Mouse (Mus musculus): ENCODE results near the gene Tsn. TPM values are rescaled to one million over a fixed set of nuclear protein-coding genes. Genes with fewer than 3 reads are reported as not detected.

Gene Tsn
- total RNA-seq, 1 experiment: 240 TPM

GRCm38 (mm10) chr1:118294826-118295225, 16.7 kb downstream of the Tsn start:
- H3K9me3 ChIP-seq (ENCODE audit: control insufficient read depth, insufficient read depth, low read depth, low read length): no peaks in the 10 kb centered on the region
- in situ Hi-C loops (cut with MboI; ENCODE audit: low sequenced_read_pairs in 2 of 2, unreplicated experiment in 2 of 2): no loop called here
- DNase-seq (ENCODE audit: low read depth, low spot score): no peak
- peaks cover 7% of the 10 kb centered on the region for H3K36me3 ChIP-seq (ENCODE audit: control insufficient read depth, insufficient read depth, low read length, poor library complexity, severe bottlenecking)
- H3K9ac ChIP-seq (ENCODE audit: insufficient read depth, low read depth, low read length, poor library complexity, severe bottlenecking): no peak overlapping the region
- no peaks in the 10 kb centered on the region for H3K4me1 ChIP-seq (ENCODE audit: control insufficient read depth in 2 of 2, insufficient read depth in 2 of 2, low read length in 2 of 2, poor library complexity in 1 of 2)
- TF ChIP-seq CHD2 (IDR thresholded peaks at IDR 0.05; ENCODE audit: low read depth, low read length) (no peak), ZC3H11A (IDR thresholded peaks at IDR 0.05; ENCODE audit: borderline replicate concordance, low read depth, low read length) (no peak), HCFC1 (IDR thresholded peaks at IDR 0.05; ENCODE audit: borderline replicate concordance, insufficient read depth, low read length) (no peak), MAFK (IDR thresholded peaks at IDR 0.05; ENCODE audit: insufficient read depth, low read depth, low read length) (no peak), ZNF384 (IDR thresholded peaks at IDR 0.05; ENCODE audit: low read depth, low read length) (no peak)
- H3K27ac ChIP-seq (ENCODE audit: insufficient read depth, low read depth, low read length, poor library complexity, severe bottlenecking): no peak overlapping the region
- no peak overlapping the region for H3K4me3 ChIP-seq (ENCODE audit: insufficient read depth in 1 of 2, low read depth in 1 of 2, low read length in 2 of 2, poor library complexity in 1 of 2, severe bottlenecking in 1 of 2)

- DNase-seq (ENCODE audit: low read depth, low spot score): no peak
- Histone ChIP-seq H3K9ac (ENCODE audit: insufficient read depth, low read depth, low read length, poor library complexity, severe bottlenecking) (no peak overlapping the region), H3K9me3 (ENCODE audit: control insufficient read depth, insufficient read depth, low read depth, low read length) (no peaks in the 10 kb centered on the region), H3K27ac (ENCODE audit: insufficient read depth, low read depth, low read length, poor library complexity, severe bottlenecking) (no peak overlapping the region), H3K4me3 (ENCODE audit: insufficient read depth in 1 of 2, low read depth in 1 of 2, low read length in 2 of 2, poor library complexity in 1 of 2, severe bottlenecking in 1 of 2) (no peak overlapping the region), H3K4me1 (ENCODE audit: control insufficient read depth in 2 of 2, insufficient read depth in 2 of 2, low read length in 2 of 2, poor library complexity in 1 of 2) (no peaks in the 10 kb centered on the region), H3K36me3 (ENCODE audit: control insufficient read depth, insufficient read depth, low read length, poor library complexity, severe bottlenecking) (peaks cover 6% of the 10 kb centered on the region)
- no peak for TF ChIP-seq ZNF384 (IDR thresholded peaks at IDR 0.05; ENCODE audit: low read depth, low read length)
- TF ChIP-seq ZC3H11A (IDR thresholded peaks at IDR 0.05; ENCODE audit: borderline replicate concordance, low read depth, low read length): no peak
- TF ChIP-seq MAFK (IDR thresholded peaks at IDR 0.05; ENCODE audit: insufficient read depth, low read depth, low read length): no peak
- TF ChIP-seq CHD2 (IDR thresholded peaks at IDR 0.05; ENCODE audit: low read depth, low read length): no peak
- TF ChIP-seq HCFC1 (IDR thresholded peaks at IDR 0.05; ENCODE audit: borderline replicate concordance, insufficient read depth, low read length): no peak
- in situ Hi-C loops (cut with MboI; ENCODE audit: low sequenced_read_pairs in 2 of 2, unreplicated experiment in 2 of 2): no loop called here
Measured at GRCm38 (mm10) chr1:118294192-118294591, 17.3 kb downstream of the Tsn start.

GRCm38 (mm10) chr1:118292291-118292690, 19.2 kb downstream of the Tsn start:
- in situ Hi-C loops (cut with MboI; ENCODE audit: low sequenced_read_pairs in 2 of 2, unreplicated experiment in 2 of 2): no loop called here
- Histone ChIP-seq H3K9me3 (ENCODE audit: control insufficient read depth, insufficient read depth, low read depth, low read length) (no peaks in the 10 kb centered on the region), H3K4me1 (ENCODE audit: control insufficient read depth in 2 of 2, insufficient read depth in 2 of 2, low read length in 2 of 2, poor library complexity in 1 of 2) (no peaks in the 10 kb centered on the region), H3K36me3 (ENCODE audit: control insufficient read depth, insufficient read depth, low read length, poor library complexity, severe bottlenecking) (no peaks in the 10 kb centered on the region), H3K27ac (ENCODE audit: insufficient read depth, low read depth, low read length, poor library complexity, severe bottlenecking) (no peak overlapping the region), H3K4me3 (ENCODE audit: insufficient read depth in 1 of 2, low read depth in 1 of 2, low read length in 2 of 2, poor library complexity in 1 of 2, severe bottlenecking in 1 of 2) (no peak overlapping the region), H3K9ac (ENCODE audit: insufficient read depth, low read depth, low read length, poor library complexity, severe bottlenecking) (no peak overlapping the region)
- no peak for TF ChIP-seq CHD2 (IDR thresholded peaks at IDR 0.05; ENCODE audit: low read depth, low read length)
- no peak for DNase-seq (ENCODE audit: low read depth, low spot score)

- TF ChIP-seq HCFC1 (IDR thresholded peaks at IDR 0.05; ENCODE audit: borderline replicate concordance, insufficient read depth, low read length) (no peak), ZC3H11A (IDR thresholded peaks at IDR 0.05; ENCODE audit: borderline replicate concordance, low read depth, low read length) (peak; percentile 61; the same call in 1 of the 2 replicates)
- peak; percentile 61 for DNase-seq (ENCODE audit: low read depth, low spot score)
- Histone ChIP-seq H3K9ac (ENCODE audit: insufficient read depth, low read depth, low read length, poor library complexity, severe bottlenecking) (no peak overlapping the region), H3K4me3 (ENCODE audit: insufficient read depth in 1 of 2, low read depth in 1 of 2, low read length in 2 of 2, poor library complexity in 1 of 2, severe bottlenecking in 1 of 2) (no peak overlapping the region), H3K27ac (ENCODE audit: insufficient read depth, low read depth, low read length, poor library complexity, severe bottlenecking) (no peak overlapping the region), H3K9me3 (ENCODE audit: control insufficient read depth, insufficient read depth, low read depth, low read length) (no peaks in the 10 kb centered on the region), H3K36me3 (ENCODE audit: control insufficient read depth, insufficient read depth, low read length, poor library complexity, severe bottlenecking) (no peaks in the 10 kb centered on the region), H3K4me1 (ENCODE audit: control insufficient read depth in 2 of 2, insufficient read depth in 2 of 2, low read length in 2 of 2, poor library complexity in 1 of 2) (no peaks in the 10 kb centered on the region)
- in situ Hi-C loops (cut with MboI; ENCODE audit: low sequenced_read_pairs in 2 of 2, unreplicated experiment in 2 of 2): no loop called here
Measured at GRCm38 (mm10) chr1:118275139-118275538, 36.4 kb downstream of the Tsn start.

- Histone ChIP-seq H3K4me1 (ENCODE audit: control insufficient read depth in 2 of 2, insufficient read depth in 2 of 2, low read length in 2 of 2, poor library complexity in 1 of 2) (no peaks in the 10 kb centered on the region), H3K4me3 (ENCODE audit: insufficient read depth in 1 of 2, low read depth in 1 of 2, low read length in 2 of 2, poor library complexity in 1 of 2, severe bottlenecking in 1 of 2) (no peak overlapping the region), H3K9me3 (ENCODE audit: control insufficient read depth, insufficient read depth, low read depth, low read length) (no peaks in the 10 kb centered on the region), H3K36me3 (ENCODE audit: control insufficient read depth, insufficient read depth, low read length, poor library complexity, severe bottlenecking) (no peaks in the 10 kb centered on the region), H3K27ac (ENCODE audit: insufficient read depth, low read depth, low read length, poor library complexity, severe bottlenecking) (no peak overlapping the region), H3K9ac (ENCODE audit: insufficient read depth, low read depth, low read length, poor library complexity, severe bottlenecking) (no peak overlapping the region)
- no peak for TF ChIP-seq ZC3H11A (IDR thresholded peaks at IDR 0.05; ENCODE audit: borderline replicate concordance, low read depth, low read length)
- TF ChIP-seq MAFK (IDR thresholded peaks at IDR 0.05; ENCODE audit: insufficient read depth, low read depth, low read length): no peak
- TF ChIP-seq CHD2 (IDR thresholded peaks at IDR 0.05; ENCODE audit: low read depth, low read length): no peak
- no peak for TF ChIP-seq ZNF384 (IDR thresholded peaks at IDR 0.05; ENCODE audit: low read depth, low read length)
- TF ChIP-seq HCFC1 (IDR thresholded peaks at IDR 0.05; ENCODE audit: borderline replicate concordance, insufficient read depth, low read length): no peak
- in situ Hi-C loops (cut with MboI; ENCODE audit: low sequenced_read_pairs in 2 of 2, unreplicated experiment in 2 of 2): no loop called here
- DNase-seq (ENCODE audit: low read depth, low spot score): no peak
Measured at GRCm38 (mm10) chr1:118251931-118252330, 59.6 kb downstream of the Tsn start.

Other genes with a start within 250 kb of the Tsn start
- 0.05 and 0.18 TPM in 2 replicates for gene Gm29106, start 135.2 kb downstream of the Tsn start, total RNA-seq (2012; rRNA removed)
- 57.0 and 87.1 TPM in 2 replicates for gene Nifk, start 10.1 kb upstream of the Tsn start, total RNA-seq (2012; rRNA removed)
- gene Clasp1, start 77.3 kb upstream of the Tsn start, total RNA-seq (2012; rRNA removed): 35.9 and 38.9 TPM in 2 replicates